Mouse (Mus musculus) forebrain, embryonic 11.5 days (tissue): ENCODE measurements around the gene Atl2. TPM values are rescaled to one million over a fixed set of nuclear protein-coding genes. Genes with fewer than 3 reads are reported as not detected.

Source experiments
- ATAC-seq: fragments of 200-750 bp; cut with Nextera tagmentation; replicated peaks from 2 replicates; pipeline ENCODE4 v1.8.0; 2017; ENCODE audit warnings: moderate TSS enrichment; ENCODE audit not compliant: low FRiP score
- DNase-seq: peaks from one replicate; pipeline ENCODE4 v3.0.0-alpha.2; 2017; ENCODE audit warnings: low spot score
- H3K27ac ChIP-seq: fragments of 300-500 bp; sonication (generic); 2 replicates; pipeline ENCODE4 v1.5.1; 2014; ENCODE audit warnings: low read depth, low read length
- H3K27me3 ChIP-seq: fragments of 300-500 bp; sonication (generic); 2 replicates; pipeline ENCODE4 v1.6.1; 2014; ENCODE audit warnings: mild to moderate bottlenecking, low read length, mixed read lengths; ENCODE audit not compliant: control insufficient read depth, insufficient read depth
- H3K36me3 ChIP-seq: fragments of 300-500 bp; sonication (generic); 2 replicates; pipeline ENCODE4 v1.6.1; 2014; ENCODE audit warnings: mild to moderate bottlenecking, low read length, moderate library complexity, mixed read lengths; ENCODE audit not compliant: control insufficient read depth, insufficient read depth
- H3K4me1 ChIP-seq: fragments of 300-500 bp; sonication (generic); replicated peaks from 2 replicates; pipeline ENCODE4 v1.6.1; 2014; ENCODE audit warnings: low read length, mixed read lengths; ENCODE audit not compliant: control insufficient read depth, insufficient read depth
- H3K4me2 ChIP-seq: fragments of 300-500 bp; sonication (generic); 2 replicates; pipeline ENCODE4 v1.6.1; 2014; ENCODE audit warnings: low read depth, mild to moderate bottlenecking, low read length, moderate library complexity, mixed read lengths; ENCODE audit not compliant: severe bottlenecking
- H3K4me3 ChIP-seq: fragments of 300-500 bp; sonication (generic); 2 replicates; pipeline ENCODE4 v1.5.1; 2014; ENCODE audit warnings: low read depth, low read length
- H3K9ac ChIP-seq: fragments of 300-500 bp; sonication (generic); 2 replicates; pipeline ENCODE4 v1.6.1; 2014; ENCODE audit warnings: low read length
- H3K9me3 ChIP-seq: fragments of 300-500 bp; sonication (generic); 2 replicates; pipeline ENCODE4 v1.6.1; 2016; ENCODE audit warnings: low read length, mixed read lengths; ENCODE audit not compliant: control insufficient read depth
- WGBS: fragments of 180-500 bp; shearing (Covaris S2); extraction: QIAGEN DNeasy Blood & Tissue Kit; methylation state at CpG from one replicate; pipeline ENCODE4 v1.1.7; 2014; 5-methylcytosine and 5-hydroxymethylcytosine counted together
- polyA plus RNA-seq: library from polyadenylated mRNA; unstranded; fragments of >200 nt; fragmentation: Nextera tagmentation; extraction: Ambion mirVana; gene quantifications from 2 replicates; pipeline ENCODE4 v1.2.1, GENCODE M21; 2014

The Atl2 gene
- polyA plus RNA-seq, 1 experiment from 2014 or later, result 46.7 TPM

- no peaks in the 10 kb centered on the region; the same call in 1 of the 2 replicates for H3K36me3 ChIP-seq
- H3K9me3 ChIP-seq, result no peaks in the 10 kb centered on the region
- no peak overlapping the region for H3K27ac ChIP-seq
- DNase-seq, result no peak
- WGBS, result 63% methylated on average over 2 of the region's 2 CpGs
- no peak overlapping the region for H3K4me3 ChIP-seq
- no peak for ATAC-seq
- H3K4me1 ChIP-seq, result no peaks in the 10 kb centered on the region
- no peak overlapping the region for H3K9ac ChIP-seq
- no peaks in the 10 kb centered on the region for H3K27me3 ChIP-seq
- H3K4me2 ChIP-seq, result no peak overlapping the region
These were observed 50.2 kb downstream of the Atl2 start for GRCm38 (mm10) chr17:79845695-79846094.

GRCm38 (mm10) chr17:79840254-79841238, 55.4 kb downstream of the Atl2 start:
- Histone ChIP-seq H3K36me3 (no peaks in the 10 kb centered on the region), H3K9me3 (no peaks in the 10 kb centered on the region), H3K27ac (no peak overlapping the region), H3K4me3 (no peak overlapping the region), H3K4me1 (no peaks in the 10 kb centered on the region), H3K4me2 (no peak overlapping the region), H3K9ac (no peak overlapping the region), H3K27me3 (no peaks in the 10 kb centered on the region)
- ATAC-seq, result peak; percentile 75
- WGBS, result 49% methylated on average over 7 of the region's 7 CpGs
- DNase-seq, result peak; percentile 73

- Histone ChIP-seq H3K4me1 (no peaks in the 10 kb centered on the region), H3K9me3 (no peaks in the 10 kb centered on the region), H3K9ac (no peak overlapping the region), H3K27ac (no peak overlapping the region), H3K27me3 (no peaks in the 10 kb centered on the region), H3K4me2 (no peak overlapping the region), H3K36me3 (no peaks in the 10 kb centered on the region), H3K4me3 (no peak overlapping the region)
- DNase-seq (no peak), ATAC-seq (no peak)
- 80% methylated on average over 7 of the region's 7 CpGs for WGBS
These were observed 58.9 kb downstream of the Atl2 start for GRCm38 (mm10) chr17:79836978-79837377.

- Histone ChIP-seq H3K27ac (no peak overlapping the region), H3K27me3 (no peaks in the 10 kb centered on the region), H3K4me2 (no peak overlapping the region), H3K4me1 (no peaks in the 10 kb centered on the region), H3K36me3 (no peaks in the 10 kb centered on the region), H3K9ac (no peak overlapping the region), H3K4me3 (no peak overlapping the region), H3K9me3 (no peaks in the 10 kb centered on the region)
- ATAC-seq, result no peak
- WGBS, result 78% methylated on average over 5 of the region's 5 CpGs
- no peak for DNase-seq
These were observed 60.1 kb downstream of the Atl2 start for GRCm38 (mm10) chr17:79835714-79836373.

GRCm38 (mm10) chr17:79832284-79832683, 63.6 kb downstream of the Atl2 start:
- Histone ChIP-seq H3K4me3 (no peak overlapping the region), H3K9ac (no peak overlapping the region), H3K4me2 (no peak overlapping the region), H3K27ac (no peak overlapping the region), H3K27me3 (no peaks in the 10 kb centered on the region), H3K9me3 (no peaks in the 10 kb centered on the region), H3K36me3 (no peaks in the 10 kb centered on the region), H3K4me1 (no peaks in the 10 kb centered on the region)
- ATAC-seq (no peak), DNase-seq (no peak)
- 72% methylated on average over 1 of the region's 1 CpGs for WGBS

- Histone ChIP-seq H3K27me3 (peaks cover 3% of the 10 kb centered on the region; the same call in 1 of the 2 replicates), H3K36me3 (no peaks in the 10 kb centered on the region), H3K4me2 (no peak overlapping the region), H3K4me3 (no peak overlapping the region), H3K9ac (no peak overlapping the region), H3K27ac (no peak overlapping the region), H3K9me3 (no peaks in the 10 kb centered on the region), H3K4me1 (no peaks in the 10 kb centered on the region)
- 73% methylated on average over 6 of the region's 6 CpGs for WGBS
- ATAC-seq, result no peak
- no peak for DNase-seq
These were observed 69.4 kb downstream of the Atl2 start for GRCm38 (mm10) chr17:79826482-79827034.

GRCm38 (mm10) chr17:79825241-79826030, 70.5 kb downstream of the Atl2 start:
- H3K27ac ChIP-seq, result no peak overlapping the region
- no peak overlapping the region for H3K4me3 ChIP-seq
- peaks cover 7% of the 10 kb centered on the region for H3K27me3 ChIP-seq
- no peak for ATAC-seq
- H3K9ac ChIP-seq, result no peak overlapping the region
- H3K4me2 ChIP-seq, result no peak overlapping the region
- 85% methylated on average over 11 of the region's 11 CpGs for WGBS
- no peaks in the 10 kb centered on the region for H3K4me1 ChIP-seq
- no peaks in the 10 kb centered on the region for H3K36me3 ChIP-seq
- no peaks in the 10 kb centered on the region for H3K9me3 ChIP-seq
- no peak for DNase-seq

- Histone ChIP-seq H3K4me2 (no peak overlapping the region), H3K27me3 (peaks cover 15% of the 10 kb centered on the region), H3K9me3 (no peaks in the 10 kb centered on the region), H3K4me3 (no peak overlapping the region), H3K27ac (no peak overlapping the region), H3K4me1 (no peaks in the 10 kb centered on the region), H3K36me3 (no peaks in the 10 kb centered on the region), H3K9ac (no peak overlapping the region)
- WGBS, result 75% methylated on average over 1 of the region's 1 CpGs
- no peak for DNase-seq
- ATAC-seq, result no peak
These were observed 71.5 kb downstream of the Atl2 start for GRCm38 (mm10) chr17:79824406-79824805.
